Mouse (Mus musculus): Measurements from ENCODE around the gene Aloxe3. TPM values are rescaled to one million over a fixed set of nuclear protein-coding genes. Genes with fewer than 3 reads are reported as not detected.

The Aloxe3 gene
- total and polyA plus RNA-seq, 3 experiments = 0.13 TPM; not detected in 2

GRCm38 (mm10) chr11:69197743-69198142 lies 72.0 kb downstream of the Aloxe3 start, which contains the start of gene Alox8:
Gene Alox8 (minus strand): TSS chr11:69197843.
- H3K4me3 ChIP-seq (ENCODE audit: control insufficient read depth in 1 of 2, insufficient read depth in 1 of 2, low read depth in 2 of 2, low read length in 2 of 2) = no peak within 1 kb of the TSS
- no peaks in the 10 kb centered on the region for H3K4me1 ChIP-seq (ENCODE audit: control insufficient read depth in 1 of 2, insufficient read depth in 2 of 2, low read length in 2 of 2)
- no peaks in the 10 kb centered on the region for H3K79me2 ChIP-seq (ENCODE audit: control insufficient read depth, insufficient read depth, low read length, poor library complexity)
- peaks cover 16 to 20% of the 10 kb centered on the region in 2 experiments for H3K27me3 ChIP-seq (ENCODE audit: control insufficient read depth in 1 of 2, insufficient read depth in 2 of 2, low read length in 2 of 2)
- no peaks in the 10 kb centered on the region for H3K36me3 ChIP-seq (ENCODE audit: control insufficient read depth in 1 of 2, insufficient read depth in 2 of 2, low read length in 2 of 2)
- DNase-seq (ENCODE audit: low read depth, low spot score) = no peak
- no peak for TF ChIP-seq USF2 (IDR thresholded peaks at IDR 0.05; ENCODE audit: borderline replicate concordance in 1 of 2, insufficient read depth in 1 of 2, low read depth in 1 of 2, low read length in 2 of 2)
- no peak for TF ChIP-seq RAD21 (IDR thresholded peaks at IDR 0.05; ENCODE audit: low read depth, low read length)
- no peak for TF ChIP-seq RCOR1 (IDR thresholded peaks at IDR 0.05; ENCODE audit: low read depth, low read length)
- no peak for TF ChIP-seq MAZ (IDR thresholded peaks at IDR 0.05; ENCODE audit: low read depth, low read length)
- TF ChIP-seq HCFC1 (IDR thresholded peaks at IDR 0.05; ENCODE audit: low read depth, low read length) = no peak
- TF ChIP-seq E2F4 (IDR thresholded peaks at IDR 0.05; ENCODE audit: borderline replicate concordance, low read depth, low read length) = no peak
- no peak for TF ChIP-seq BHLHE40 (IDR thresholded peaks at IDR 0.05; ENCODE audit: borderline replicate concordance, low read depth, low read length)
- no peak for TF ChIP-seq EP300 (IDR thresholded peaks at IDR 0.05; ENCODE audit: low read depth in 1 of 2, low read length in 2 of 2)
- no peak for TF ChIP-seq CHD1 (IDR thresholded peaks at IDR 0.05; ENCODE audit: low read depth, low read length)
- no peak for TF ChIP-seq ZKSCAN1 (IDR thresholded peaks at IDR 0.05; ENCODE audit: low read depth, low read length)
- no peak for TF ChIP-seq KAT2A (conservative IDR thresholded peaks at IDR 0.05; ENCODE audit: low read depth, low read length)
- TF ChIP-seq MAFK (IDR thresholded peaks at IDR 0.05; ENCODE audit: borderline replicate concordance, low read depth, low read length) = no peak
- no peaks in the 10 kb centered on the region for H3K9me3 ChIP-seq (replicated peaks; ENCODE audit: insufficient read depth, low read length)
- no peak within 1 kb of the TSS for H3K9ac ChIP-seq (ENCODE audit: control insufficient read depth, low read depth, low read length, poor library complexity, severe bottlenecking)
- no peak within 1 kb of the TSS for H3K27ac ChIP-seq (ENCODE audit: control insufficient read depth, low read depth, low read length)

Other genes with a start within 250 kb of the Aloxe3 start
- gene Rnf222, start 237.3 kb upstream of the Aloxe3 start, total RNA-seq (2012; rRNA removed) = 0.23 TPM in 2 replicates
- under 1 TPM in 1 of 2 experiments, not detected in 1; 0.28 TPM for gene Rnf222, start 237.3 kb upstream of the Aloxe3 start, polyA plus RNA-seq (2012; ENCODE audit: insufficient read depth in 1 of 2, insufficient read length in 2 of 2, low read depth in 1 of 2, low replicate concordance in 2 of 2, missing spikeins in 1 of 2)
- gene Rpl26, start 224.3 kb upstream of the Aloxe3 start, total RNA-seq (2012; rRNA removed) = 5,179 and 5,512 TPM in 2 replicates
- gene Rpl26, start 224.3 kb upstream of the Aloxe3 start, polyA plus RNA-seq (2012; ENCODE audit: insufficient read depth in 1 of 2, insufficient read length in 2 of 2, low read depth in 1 of 2, low replicate concordance in 2 of 2, missing spikeins in 1 of 2) = 1,000 to 10,000 TPM in 1 of 2 experiments, not detected in 1; 3,167 TPM
- not detected in 2 replicates for gene Odf4, start 198.8 kb upstream of the Aloxe3 start, total RNA-seq (2012; rRNA removed)
- not detected for gene Odf4, start 198.8 kb upstream of the Aloxe3 start, polyA plus RNA-seq (2012; ENCODE audit: insufficient read depth in 1 of 2, insufficient read length in 2 of 2, low read depth in 1 of 2, low replicate concordance in 2 of 2, missing spikeins in 1 of 2)
- gene Arhgef15, start 168.4 kb upstream of the Aloxe3 start, total RNA-seq (2012; rRNA removed) = 0.23 TPM in 1 of 2 replicates, not detected in the other
- under 1 TPM in 1 of 2 experiments, not detected in 1; 0.74 TPM for gene Arhgef15, start 168.4 kb upstream of the Aloxe3 start, polyA plus RNA-seq (2012; ENCODE audit: insufficient read depth in 1 of 2, insufficient read length in 2 of 2, low read depth in 1 of 2, low replicate concordance in 2 of 2, missing spikeins in 1 of 2)
- gene Slc25a35, start 157.8 kb upstream of the Aloxe3 start, total RNA-seq (2012; rRNA removed) = 3.3 and 4.9 TPM in 2 replicates
- 1 to 10 TPM in 1 of 2 experiments, not detected in 1; 3.3 TPM for gene Slc25a35, start 157.8 kb upstream of the Aloxe3 start, polyA plus RNA-seq (2012; ENCODE audit: insufficient read depth in 1 of 2, insufficient read length in 2 of 2, low read depth in 1 of 2, low replicate concordance in 2 of 2, missing spikeins in 1 of 2)
- gene Rangrf, start 150.7 kb upstream of the Aloxe3 start, total RNA-seq (2012; rRNA removed) = 182 and 207 TPM in 2 replicates
- gene Rangrf, start 150.7 kb upstream of the Aloxe3 start, polyA plus RNA-seq (2012; ENCODE audit: insufficient read depth in 1 of 2, insufficient read length in 2 of 2, low read depth in 1 of 2, low replicate concordance in 2 of 2, missing spikeins in 1 of 2) = 100 to 1,000 TPM in 1 of 2 experiments, not detected in 1; 159 TPM
- gene Pfas, start 117.4 kb upstream of the Aloxe3 start, total RNA-seq (2012; rRNA removed) = 124 and 130 TPM in 2 replicates
- 100 to 1,000 TPM in 1 of 2 experiments, 10 to 100 TPM in 1; 63.5 to 149 TPM for gene Pfas, start 117.4 kb upstream of the Aloxe3 start, polyA plus RNA-seq (2012; ENCODE audit: insufficient read depth in 1 of 2, insufficient read length in 2 of 2, low read depth in 1 of 2, low replicate concordance in 2 of 2, missing spikeins in 1 of 2)
- gene Ctc1, start 110.0 kb upstream of the Aloxe3 start, total RNA-seq (2012; rRNA removed) = 16.0 and 19.5 TPM in 2 replicates
- gene Ctc1, start 110.0 kb upstream of the Aloxe3 start, polyA plus RNA-seq (2012; ENCODE audit: insufficient read depth in 1 of 2, insufficient read length in 2 of 2, low read depth in 1 of 2, low replicate concordance in 2 of 2, missing spikeins in 1 of 2) = 10 to 100 TPM in 1 of 2 experiments, not detected in 1; 59.1 TPM
- 120 and 124 TPM in 2 replicates for gene Aurkb, start 80.2 kb upstream of the Aloxe3 start, total RNA-seq (2012; rRNA removed)
- 100 to 1,000 TPM; 159 to 170 TPM for gene Aurkb, start 80.2 kb upstream of the Aloxe3 start, polyA plus RNA-seq (2012; ENCODE audit: insufficient read depth in 1 of 2, insufficient read length in 2 of 2, low read depth in 1 of 2, low replicate concordance in 2 of 2, missing spikeins in 1 of 2)
- gene Borcs6, start 66.2 kb upstream of the Aloxe3 start, total RNA-seq (2012; rRNA removed) = 9.2 and 10.2 TPM in 2 replicates
- gene Borcs6, start 66.2 kb upstream of the Aloxe3 start, polyA plus RNA-seq (2012; ENCODE audit: insufficient read depth in 1 of 2, insufficient read length in 2 of 2, low read depth in 1 of 2, low replicate concordance in 2 of 2, missing spikeins in 1 of 2) = 1 to 10 TPM in 1 of 2 experiments, not detected in 1; 9.3 TPM
- 44.8 and 47.0 TPM in 2 replicates for gene Tmem107, start 55.1 kb upstream of the Aloxe3 start, total RNA-seq (2012; rRNA removed)
- 10 to 100 TPM in 1 of 2 experiments, not detected in 1; 79.5 TPM for gene Tmem107, start 55.1 kb upstream of the Aloxe3 start, polyA plus RNA-seq (2012; ENCODE audit: insufficient read depth in 1 of 2, insufficient read length in 2 of 2, low read depth in 1 of 2, low replicate concordance in 2 of 2, missing spikeins in 1 of 2)
- 3.3 and 4.2 TPM in 2 replicates for gene Vamp2, start 37.4 kb upstream of the Aloxe3 start, total RNA-seq (2012; rRNA removed)
- gene Vamp2, start 37.4 kb upstream of the Aloxe3 start, polyA plus RNA-seq (2012; ENCODE audit: insufficient read depth in 1 of 2, insufficient read length in 2 of 2, low read depth in 1 of 2, low replicate concordance in 2 of 2, missing spikeins in 1 of 2) = 10 to 100 TPM in 1 of 2 experiments, not detected in 1; 28.9 TPM
- 4.5 and 5.6 TPM in 2 replicates for gene Per1, start 30.7 kb upstream of the Aloxe3 start, total RNA-seq (2012; rRNA removed)
- gene Per1, start 30.7 kb upstream of the Aloxe3 start, polyA plus RNA-seq (2012; ENCODE audit: insufficient read depth in 1 of 2, insufficient read length in 2 of 2, low read depth in 1 of 2, low replicate concordance in 2 of 2, missing spikeins in 1 of 2) = 10 to 100 TPM in 1 of 2 experiments, not detected in 1; 34.9 TPM
- 0.08 TPM in 1 of 2 replicates, not detected in the other for gene Hes7, start 5.5 kb upstream of the Aloxe3 start, total RNA-seq (2012; rRNA removed)
- 1 to 10 TPM in 1 of 2 experiments, not detected in 1; 1.4 TPM for gene Hes7, start 5.5 kb upstream of the Aloxe3 start, polyA plus RNA-seq (2012; ENCODE audit: insufficient read depth in 1 of 2, insufficient read length in 2 of 2, low read depth in 1 of 2, low replicate concordance in 2 of 2, missing spikeins in 1 of 2)
- 0.08 TPM in 1 of 2 replicates, not detected in the other for gene 9130213A22Rik, start 3.3 kb upstream of the Aloxe3 start, total RNA-seq (2012; rRNA removed)
- under 1 TPM in 1 of 2 experiments, not detected in 1; 0.26 TPM for gene 9130213A22Rik, start 3.3 kb upstream of the Aloxe3 start, polyA plus RNA-seq (2012; ENCODE audit: insufficient read depth in 1 of 2, insufficient read length in 2 of 2, low read depth in 1 of 2, low replicate concordance in 2 of 2, missing spikeins in 1 of 2)
- not detected in 2 replicates for gene Alox12b, start 31.1 kb downstream of the Aloxe3 start, total RNA-seq (2012; rRNA removed)
- not detected for gene Alox12b, start 31.1 kb downstream of the Aloxe3 start, polyA plus RNA-seq (2012; ENCODE audit: insufficient read depth in 1 of 2, insufficient read length in 2 of 2, low read depth in 1 of 2, low replicate concordance in 2 of 2, missing spikeins in 1 of 2)
- gene Alox8, start 71.9 kb downstream of the Aloxe3 start, total RNA-seq (2012; rRNA removed) = 0.31 and 0.56 TPM in 2 replicates
- under 1 TPM in 1 of 2 experiments, not detected in 1; 0.07 TPM for gene Alox8, start 71.9 kb downstream of the Aloxe3 start, polyA plus RNA-seq (2012; ENCODE audit: insufficient read depth in 1 of 2, insufficient read length in 2 of 2, low read depth in 1 of 2, low replicate concordance in 2 of 2, missing spikeins in 1 of 2)
- not detected in 2 replicates for gene Gucy2e, start 111.1 kb downstream of the Aloxe3 start, total RNA-seq (2012; rRNA removed)
- gene Gucy2e, start 111.1 kb downstream of the Aloxe3 start, polyA plus RNA-seq (2012; ENCODE audit: insufficient read depth in 1 of 2, insufficient read length in 2 of 2, low read depth in 1 of 2, low replicate concordance in 2 of 2, missing spikeins in 1 of 2) = not detected
- gene Cntrob, start 197.9 kb downstream of the Aloxe3 start, total RNA-seq (2012; rRNA removed) = 16.5 and 17.8 TPM in 2 replicates
- gene Cntrob, start 197.9 kb downstream of the Aloxe3 start, polyA plus RNA-seq (2012; ENCODE audit: insufficient read depth in 1 of 2, insufficient read length in 2 of 2, low read depth in 1 of 2, low replicate concordance in 2 of 2, missing spikeins in 1 of 2) = 10 to 100 TPM in 1 of 2 experiments, not detected in 1; 38.3 TPM
- gene Trappc1, start 198.1 kb downstream of the Aloxe3 start, total RNA-seq (2012; rRNA removed) = 57.6 and 58.6 TPM in 2 replicates
- gene Trappc1, start 198.1 kb downstream of the Aloxe3 start, polyA plus RNA-seq (2012; ENCODE audit: insufficient read depth in 1 of 2, insufficient read length in 2 of 2, low read depth in 1 of 2, low replicate concordance in 2 of 2, missing spikeins in 1 of 2) = 10 to 100 TPM in 1 of 2 experiments, not detected in 1; 89.8 TPM
- 3.0 and 3.8 TPM in 2 replicates for gene Kcnab3, start 200.4 kb downstream of the Aloxe3 start, total RNA-seq (2012; rRNA removed)
- gene Kcnab3, start 200.4 kb downstream of the Aloxe3 start, polyA plus RNA-seq (2012; ENCODE audit: insufficient read depth in 1 of 2, insufficient read length in 2 of 2, low read depth in 1 of 2, low replicate concordance in 2 of 2, missing spikeins in 1 of 2) = 1 to 10 TPM in 1 of 2 experiments, not detected in 1; 6.2 TPM
- gene Rnf227, start 214.6 kb downstream of the Aloxe3 start, total RNA-seq (2012; rRNA removed) = 6.4 and 11.5 TPM in 2 replicates
- gene Rnf227, start 214.6 kb downstream of the Aloxe3 start, polyA plus RNA-seq (2012; ENCODE audit: insufficient read depth in 1 of 2, insufficient read length in 2 of 2, low read depth in 1 of 2, low replicate concordance in 2 of 2, missing spikeins in 1 of 2) = 10 to 100 TPM in 1 of 2 experiments, not detected in 1; 12.4 TPM
- gene Chd3, start 243.5 kb downstream of the Aloxe3 start, total RNA-seq (2012; rRNA removed) = 37.3 and 65.8 TPM in 2 replicates
- gene Chd3, start 243.5 kb downstream of the Aloxe3 start, polyA plus RNA-seq (2012; ENCODE audit: insufficient read depth in 1 of 2, insufficient read length in 2 of 2, low read depth in 1 of 2, low replicate concordance in 2 of 2, missing spikeins in 1 of 2) = 10 to 100 TPM in 1 of 2 experiments, not detected in 1; 84.9 TPM